Mouse (Mus musculus): Measurements from ENCODE around the gene Pias3.
"Not testable (repeated sequence)": the region's sequence is repeated elsewhere in the genome, so short reads cannot be mapped to it uniquely, and the experiment has no call there.

The Pias3 gene

GRCm38 (mm10) chr3:96696198-96696765, at the start of gene Pias3:
Gene Pias3 (plus strand): TSS chr3:96696384.
- peak; percentile 69 to 72 for DNase-seq

- DNase-seq, result no peak
Measured at GRCm38 (mm10) chr3:96647365-96647764, 48.8 kb upstream of the Pias3 start.

GRCm38 (mm10) chr3:96660901-96661300, 35.3 kb upstream of the Pias3 start:
- DNase-seq, result peak; percentile 16 to 28

- DNase-seq, result no peak
Measured at GRCm38 (mm10) chr3:96662731-96663316, 33.4 kb upstream of the Pias3 start.

GRCm38 (mm10) chr3:96663432-96664239, 32.5 kb upstream of the Pias3 start:
- DNase-seq, result peak; percentile 73 to 76

GRCm38 (mm10) chr3:96665732-96666363, 30.3 kb upstream of the Pias3 start:
- DNase-seq, result not testable (repeated sequence)

GRCm38 (mm10) chr3:96666916-96667315, 29.3 kb upstream of the Pias3 start:
- DNase-seq, result no peak

- DNase-seq, result peak; percentile 40 to 43
Measured at GRCm38 (mm10) chr3:96667316-96667715, 28.9 kb upstream of the Pias3 start.

GRCm38 (mm10) chr3:96668424-96669067, 27.6 kb upstream of the Pias3 start:
- no peak for DNase-seq

GRCm38 (mm10) chr3:96669727-96670468, 26.3 kb upstream of the Pias3 start, which contains the start of gene Ankrd35:
Gene Ankrd35 (plus strand): TSS chr3:96670131.
- DNase-seq, result peak; percentile 84 to 87

- no peak for DNase-seq
Measured at GRCm38 (mm10) chr3:96671519-96671918, 24.7 kb upstream of the Pias3 start.

- no peak for DNase-seq
Measured at GRCm38 (mm10) chr3:96673514-96673913, 22.7 kb upstream of the Pias3 start.

GRCm38 (mm10) chr3:96674442-96674841, 21.7 kb upstream of the Pias3 start:
- DNase-seq, result no peak

GRCm38 (mm10) chr3:96675171-96675570, 21.0 kb upstream of the Pias3 start:
- DNase-seq, result peak; percentile 34 to 41

- no peak for DNase-seq
Measured at GRCm38 (mm10) chr3:96675690-96676089, 20.5 kb upstream of the Pias3 start.

- no peak for DNase-seq
Measured at GRCm38 (mm10) chr3:96678456-96678855, 17.7 kb upstream of the Pias3 start.

GRCm38 (mm10) chr3:96679159-96679674, 17.0 kb upstream of the Pias3 start:
- no peak for DNase-seq

GRCm38 (mm10) chr3:96680269-96680956, 15.8 kb upstream of the Pias3 start:
- DNase-seq, result no peak

GRCm38 (mm10) chr3:96683496-96683895, 12.7 kb upstream of the Pias3 start:
- DNase-seq, result no peak

- no peak for DNase-seq
Measured at GRCm38 (mm10) chr3:96684151-96684821, 11.9 kb upstream of the Pias3 start.

- DNase-seq, result no peak
Measured at GRCm38 (mm10) chr3:96684822-96685156, 11.4 kb upstream of the Pias3 start.

Measured in B cell, adult 2 months (primary cell).